Mouse (Mus musculus): ENCODE results near the gene Pde4dip. TPM values are rescaled to one million over a fixed set of nuclear protein-coding genes. Genes with fewer than 3 reads are reported as not detected.

Gene Pde4dip
- polyA plus RNA-seq, 1 experiment = 0.01 TPM

GRCm38 (mm10) chr3:97757501-97757900, 131.0 kb downstream of the Pde4dip start:
- H3K9me3 ChIP-seq (ENCODE audit: control insufficient read depth, low read length) = no peaks in the 10 kb centered on the region
- H3K36me3 ChIP-seq (ENCODE audit: control insufficient read depth) = peaks cover 3% of the 10 kb centered on the region; the same call in 1 of the 2 replicates
- TF ChIP-seq GATA1 (IDR thresholded peaks at IDR 0.05; ENCODE audit: low read length) (no peak), TAL1 (IDR thresholded peaks at IDR 0.05; ENCODE audit: low read length) (no peak)
- no peak overlapping the region for H3K4me3 ChIP-seq (replicated peaks)
- H3K4me1 ChIP-seq (ENCODE audit: control insufficient read depth) = no peaks in the 10 kb centered on the region
- no peaks in the 10 kb centered on the region for H3K27me3 ChIP-seq (ENCODE audit: control insufficient read depth)

GRCm38 (mm10) chr3:97756283-97757074, 132.0 kb downstream of the Pde4dip start:
- Histone ChIP-seq H3K4me3 (replicated peaks) (no peak overlapping the region), H3K9me3 (ENCODE audit: control insufficient read depth, low read length) (no peaks in the 10 kb centered on the region), H3K36me3 (ENCODE audit: control insufficient read depth) (peaks cover 6% of the 10 kb centered on the region; the same call in 1 of the 2 replicates), H3K27me3 (ENCODE audit: control insufficient read depth) (no peaks in the 10 kb centered on the region), H3K4me1 (ENCODE audit: control insufficient read depth) (no peaks in the 10 kb centered on the region)
- TF ChIP-seq TAL1 (IDR thresholded peaks at IDR 0.05; ENCODE audit: low read length) = no peak
- TF ChIP-seq GATA1 (IDR thresholded peaks at IDR 0.05; ENCODE audit: low read length) = no peak

GRCm38 (mm10) chr3:97755411-97755810, 133.1 kb downstream of the Pde4dip start:
- TF ChIP-seq TAL1 (IDR thresholded peaks at IDR 0.05; ENCODE audit: low read length) = no peak
- no peak for TF ChIP-seq GATA1 (IDR thresholded peaks at IDR 0.05; ENCODE audit: low read length)
- Histone ChIP-seq H3K9me3 (ENCODE audit: control insufficient read depth, low read length) (no peaks in the 10 kb centered on the region), H3K27me3 (ENCODE audit: control insufficient read depth) (no peaks in the 10 kb centered on the region), H3K4me3 (replicated peaks) (no peak overlapping the region), H3K4me1 (ENCODE audit: control insufficient read depth) (no peaks in the 10 kb centered on the region), H3K36me3 (ENCODE audit: control insufficient read depth) (peaks cover 6% of the 10 kb centered on the region; the same call in 1 of the 2 replicates)

GRCm38 (mm10) chr3:97752901-97753300, 135.6 kb downstream of the Pde4dip start:
- Histone ChIP-seq H3K4me3 (replicated peaks) (no peak overlapping the region), H3K9me3 (ENCODE audit: control insufficient read depth, low read length) (no peaks in the 10 kb centered on the region), H3K36me3 (ENCODE audit: control insufficient read depth) (peaks cover 9% of the 10 kb centered on the region; the same call in 1 of the 2 replicates), H3K27me3 (ENCODE audit: control insufficient read depth) (no peaks in the 10 kb centered on the region), H3K4me1 (ENCODE audit: control insufficient read depth) (no peaks in the 10 kb centered on the region)
- TF ChIP-seq TAL1 (IDR thresholded peaks at IDR 0.05; ENCODE audit: low read length) = no peak
- TF ChIP-seq GATA1 (IDR thresholded peaks at IDR 0.05; ENCODE audit: low read length) = no peak

- Histone ChIP-seq H3K36me3 (ENCODE audit: control insufficient read depth) (peaks cover 9% of the 10 kb centered on the region; the same call in 1 of the 2 replicates), H3K4me1 (ENCODE audit: control insufficient read depth) (no peaks in the 10 kb centered on the region), H3K27me3 (ENCODE audit: control insufficient read depth) (no peaks in the 10 kb centered on the region), H3K4me3 (replicated peaks) (no peak overlapping the region), H3K9me3 (ENCODE audit: control insufficient read depth, low read length) (no peaks in the 10 kb centered on the region)
- TF ChIP-seq GATA1 (IDR thresholded peaks at IDR 0.05; ENCODE audit: low read length) = no peak
- no peak for TF ChIP-seq TAL1 (IDR thresholded peaks at IDR 0.05; ENCODE audit: low read length)
Measured at GRCm38 (mm10) chr3:97751566-97751965, 136.9 kb downstream of the Pde4dip start.

- no peaks in the 10 kb centered on the region for H3K9me3 ChIP-seq (ENCODE audit: control insufficient read depth, low read length)
- no peak overlapping the region for H3K4me3 ChIP-seq (replicated peaks)
- H3K36me3 ChIP-seq (ENCODE audit: control insufficient read depth) = peaks cover 8% of the 10 kb centered on the region; the same call in 1 of the 2 replicates
- H3K27me3 ChIP-seq (ENCODE audit: control insufficient read depth) = no peaks in the 10 kb centered on the region
- H3K4me1 ChIP-seq (ENCODE audit: control insufficient read depth) = no peaks in the 10 kb centered on the region
- TF ChIP-seq TAL1 (IDR thresholded peaks at IDR 0.05; ENCODE audit: low read length) (no peak), GATA1 (IDR thresholded peaks at IDR 0.05; ENCODE audit: low read length) (no peak)
Measured at GRCm38 (mm10) chr3:97748789-97749188, 139.7 kb downstream of the Pde4dip start.

- H3K36me3 ChIP-seq (ENCODE audit: control insufficient read depth) = peaks cover 2% of the 10 kb centered on the region; the same call in 1 of the 2 replicates
- H3K27me3 ChIP-seq (ENCODE audit: control insufficient read depth) = no peaks in the 10 kb centered on the region
- no peaks in the 10 kb centered on the region for H3K9me3 ChIP-seq (ENCODE audit: control insufficient read depth, low read length)
- no peak overlapping the region for H3K4me3 ChIP-seq (replicated peaks)
- no peaks in the 10 kb centered on the region for H3K4me1 ChIP-seq (ENCODE audit: control insufficient read depth)
- TF ChIP-seq GATA1 (IDR thresholded peaks at IDR 0.05; ENCODE audit: low read length) (no peak), TAL1 (IDR thresholded peaks at IDR 0.05; ENCODE audit: low read length) (no peak)
Measured at GRCm38 (mm10) chr3:97742841-97743240, 145.7 kb downstream of the Pde4dip start.

- Histone ChIP-seq H3K9me3 (ENCODE audit: control insufficient read depth, low read length) (no peaks in the 10 kb centered on the region), H3K4me1 (ENCODE audit: control insufficient read depth) (no peaks in the 10 kb centered on the region), H3K27me3 (ENCODE audit: control insufficient read depth) (no peaks in the 10 kb centered on the region), H3K4me3 (replicated peaks) (no peak overlapping the region), H3K36me3 (ENCODE audit: control insufficient read depth) (no peaks in the 10 kb centered on the region; the same call in 1 of the 2 replicates)
- TF ChIP-seq TAL1 (IDR thresholded peaks at IDR 0.05; ENCODE audit: low read length) (no peak), GATA1 (IDR thresholded peaks at IDR 0.05; ENCODE audit: low read length) (no peak)
Measured at GRCm38 (mm10) chr3:97735575-97735974, 152.9 kb downstream of the Pde4dip start.

- TF ChIP-seq GATA1 (IDR thresholded peaks at IDR 0.05; ENCODE audit: low read length) (no peak), TAL1 (IDR thresholded peaks at IDR 0.05; ENCODE audit: low read length) (no peak)
- Histone ChIP-seq H3K36me3 (ENCODE audit: control insufficient read depth) (no peaks in the 10 kb centered on the region), H3K27me3 (ENCODE audit: control insufficient read depth) (no peaks in the 10 kb centered on the region), H3K4me1 (ENCODE audit: control insufficient read depth) (no peaks in the 10 kb centered on the region), H3K4me3 (replicated peaks) (no peak overlapping the region), H3K9me3 (ENCODE audit: control insufficient read depth, low read length) (no peaks in the 10 kb centered on the region)
Measured at GRCm38 (mm10) chr3:97734259-97734658, 154.2 kb downstream of the Pde4dip start.

All from erythroblast, embryonic 14.5 days (primary cell).